Mouse (Mus musculus) T-helper 1 cell (primary cell): Measurements from ENCODE around the gene Osbpl11.

Experiments used
- in situ Hi-C: fragments of 300-600 bp; cut with MboI, MseI; formaldehyde crosslinking; loops from one replicate; pipeline ENCODE4 v1.15.1; 2025; ENCODE audit warnings: high pct_unique_total_duplicates

Osbpl11 gene

GRCm38 (mm10) chr16:33242046-33242445 is 57.2 kb downstream of the Osbpl11 start:
- in situ Hi-C loops, result no loop called here

GRCm38 (mm10) chr16:33244136-33244691 is 59.3 kb downstream of the Osbpl11 start:
- in situ Hi-C loops, result no loop called here

GRCm38 (mm10) chr16:33244933-33245470 is 60.1 kb downstream of the Osbpl11 start:
- in situ Hi-C loops, result no loop called here

- in situ Hi-C loops, result no loop called here
These were observed 61.7 kb downstream of the Osbpl11 start for GRCm38 (mm10) chr16:33246526-33246925.

GRCm38 (mm10) chr16:33247006-33247405 is 62.1 kb downstream of the Osbpl11 start:
- in situ Hi-C loops, result no loop called here

GRCm38 (mm10) chr16:33250651-33251120 is 65.8 kb downstream of the Osbpl11 start:
- in situ Hi-C loops, result no loop called here

GRCm38 (mm10) chr16:33251194-33252051 is 66.6 kb downstream of the Osbpl11 start, which contains the start of gene Snx4:
Gene Snx4 (plus strand): TSS chr16:33251442.
- in situ Hi-C loops, result no loop called here

- in situ Hi-C loops, result no loop called here
These were observed 70.7 kb downstream of the Osbpl11 start for GRCm38 (mm10) chr16:33255601-33256000.

- in situ Hi-C loops, result no loop called here
These were observed 73.7 kb downstream of the Osbpl11 start for GRCm38 (mm10) chr16:33258530-33258929.

GRCm38 (mm10) chr16:33259824-33260223 is 75.0 kb downstream of the Osbpl11 start:
- in situ Hi-C loops, result no loop called here

- in situ Hi-C loops, result no loop called here
These were observed 76.0 kb downstream of the Osbpl11 start for GRCm38 (mm10) chr16:33260825-33261224.

GRCm38 (mm10) chr16:33261584-33262061 is 76.8 kb downstream of the Osbpl11 start:
- in situ Hi-C loops, result no loop called here

GRCm38 (mm10) chr16:33262096-33262495 is 77.2 kb downstream of the Osbpl11 start:
- in situ Hi-C loops, result no loop called here

GRCm38 (mm10) chr16:33267616-33268253 is 82.9 kb downstream of the Osbpl11 start:
- in situ Hi-C loops, result no loop called here

- in situ Hi-C loops, result no loop called here
These were observed 87.0 kb downstream of the Osbpl11 start for GRCm38 (mm10) chr16:33271824-33272223.

GRCm38 (mm10) chr16:33283079-33283478 is 98.2 kb downstream of the Osbpl11 start:
- in situ Hi-C loops, result no loop called here

- in situ Hi-C loops, result no loop called here
These were observed 103.7 kb downstream of the Osbpl11 start for GRCm38 (mm10) chr16:33288536-33288935.

GRCm38 (mm10) chr16:33289981-33290380 is 105.1 kb downstream of the Osbpl11 start:
- in situ Hi-C loops, result no loop called here

- in situ Hi-C loops, result no loop called here
These were observed 107.4 kb downstream of the Osbpl11 start for GRCm38 (mm10) chr16:33292241-33292640.
